Mouse (Mus musculus) erythroblast, embryonic 14.5 days (primary cell): ENCODE data around the gene Depp1.

Experiments used
- GATA1 ChIP-seq: IDR thresholded peaks from 2 replicates; pipeline ENCODE4 v1.6.1; 2012; ENCODE audit warnings: low read length, inconsistent platforms, mixed read lengths
- TAL1 ChIP-seq: IDR thresholded peaks from 3 replicates; pipeline ENCODE4 v1.6.1; 2012; ENCODE audit warnings: low read length, inconsistent platforms, mixed read lengths

DNA sequence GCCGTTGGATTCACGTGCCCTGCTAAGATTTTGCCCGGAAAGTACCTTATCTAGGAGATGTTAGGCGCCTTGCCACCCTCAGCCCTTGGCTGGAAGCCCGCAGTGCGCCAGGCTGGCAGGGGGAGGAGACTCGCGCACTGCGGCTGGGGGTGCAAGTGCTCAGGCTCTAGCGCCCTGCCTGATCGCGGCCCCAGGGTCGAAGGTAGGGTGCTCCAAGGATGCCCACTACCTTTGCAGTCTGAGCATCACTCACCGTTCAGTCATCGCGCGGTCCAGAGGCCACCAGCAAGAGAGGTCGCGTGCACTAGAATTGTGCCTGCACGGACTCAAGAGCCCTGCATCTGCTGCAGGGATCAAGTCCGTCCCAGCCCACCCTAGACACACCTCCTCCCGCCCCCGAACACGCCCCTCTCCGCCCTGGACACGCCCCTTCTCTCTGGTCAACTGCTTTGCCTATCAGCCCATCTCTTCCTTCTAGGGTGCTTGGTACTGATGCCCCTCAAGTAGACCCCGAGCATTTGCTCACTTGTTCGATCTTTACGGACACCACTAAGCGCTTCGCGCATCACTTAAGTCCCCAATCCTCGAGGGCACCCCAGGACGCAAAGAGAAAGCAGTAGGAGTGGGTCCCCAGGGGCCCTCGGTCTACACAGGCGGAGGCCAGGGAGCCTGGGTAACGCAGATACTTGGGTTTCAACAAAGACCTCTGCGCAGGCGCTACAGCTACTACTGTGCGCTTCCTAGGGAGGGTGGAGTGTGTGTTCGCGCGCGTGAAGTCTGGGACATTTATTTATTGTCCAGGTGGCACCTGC is 23.3 kb downstream of the Depp1 start, which contains the start of gene Rassf4:
- TF ChIP-seq GATA1, result no peak
- TF ChIP-seq TAL1, result no peak
